Mouse (Mus musculus) liver, embryonic 11.5 days (tissue): ENCODE results near the gene Minpp1. TPM values are rescaled to one million over a fixed set of nuclear protein-coding genes. Genes with fewer than 3 reads are reported as not detected.

Experiments
- ATAC-seq: fragments of 200-750 bp; cut with Nextera tagmentation; replicated peaks from 2 replicates; pipeline ENCODE4 v1.8.0; 2017; ENCODE audit warnings: moderate number of reproducible peaks, mild to moderate bottlenecking, moderate TSS enrichment, moderate library complexity; ENCODE audit not compliant: low FRiP score
- DNase-seq: peaks from one replicate; pipeline ENCODE4 v3.0.0-alpha.2; 2017; ENCODE audit warnings: low spot score
- H3K27ac ChIP-seq: fragments of 300-500 bp; sonication (generic); 2 replicates; pipeline ENCODE4 v1.5.1; 2014; ENCODE audit warnings: mild to moderate bottlenecking, low read depth, low read length, control low read depth
- H3K27me3 ChIP-seq: fragments of 300-500 bp; sonication (generic); replicated peaks from 2 replicates; pipeline ENCODE4 v1.6.1; 2014; ENCODE audit warnings: low read length, mixed read lengths; ENCODE audit not compliant: control insufficient read depth, insufficient read depth
- H3K36me3 ChIP-seq: fragments of 300-500 bp; sonication (generic); 2 replicates; pipeline ENCODE4 v1.6.1; 2014; ENCODE audit warnings: mild to moderate bottlenecking, low read length, moderate library complexity, mixed read lengths; ENCODE audit not compliant: control insufficient read depth, insufficient read depth
- H3K4me1 ChIP-seq: fragments of 300-500 bp; sonication (generic); replicated peaks from 2 replicates; pipeline ENCODE4 v1.6.1; 2014; ENCODE audit warnings: low read length, mixed read lengths; ENCODE audit not compliant: control insufficient read depth, insufficient read depth
- H3K4me2 ChIP-seq: fragments of 300-500 bp; sonication (generic); 2 replicates; pipeline ENCODE4 v1.6.1; 2014; ENCODE audit warnings: mild to moderate bottlenecking, control low read depth, moderate library complexity
- H3K4me3 ChIP-seq: fragments of 300-500 bp; sonication (generic); 2 replicates; pipeline ENCODE4 v1.5.1; 2014; ENCODE audit warnings: low read depth, low read length, control low read depth
- H3K9ac ChIP-seq: fragments of 300-500 bp; sonication (generic); 2 replicates; pipeline ENCODE4 v1.6.1; 2014; ENCODE audit warnings: low read depth, low read length, control low read depth
- H3K9me3 ChIP-seq: fragments of 300-500 bp; sonication (generic); 2 replicates; pipeline ENCODE4 v1.6.1; 2016; ENCODE audit warnings: low read length, inconsistent platforms, mixed read lengths; ENCODE audit not compliant: control insufficient read depth
- WGBS: fragments of 180-500 bp; shearing (Covaris S2); extraction: QIAGEN DNeasy Blood & Tissue Kit; methylation state at CpG from one replicate; pipeline ENCODE4 v1.1.7; 2014; 5-methylcytosine and 5-hydroxymethylcytosine counted together
- polyA plus RNA-seq: library from polyadenylated mRNA; unstranded; fragments of >200 nt; fragmentation: Nextera tagmentation; extraction: Ambion mirVana; gene quantifications from 2 replicates; pipeline ENCODE4 v1.2.1, GENCODE M21; 2014

The Minpp1 gene
- polyA plus RNA-seq, 1 experiment from 2014 or later = 137 TPM

DNA sequence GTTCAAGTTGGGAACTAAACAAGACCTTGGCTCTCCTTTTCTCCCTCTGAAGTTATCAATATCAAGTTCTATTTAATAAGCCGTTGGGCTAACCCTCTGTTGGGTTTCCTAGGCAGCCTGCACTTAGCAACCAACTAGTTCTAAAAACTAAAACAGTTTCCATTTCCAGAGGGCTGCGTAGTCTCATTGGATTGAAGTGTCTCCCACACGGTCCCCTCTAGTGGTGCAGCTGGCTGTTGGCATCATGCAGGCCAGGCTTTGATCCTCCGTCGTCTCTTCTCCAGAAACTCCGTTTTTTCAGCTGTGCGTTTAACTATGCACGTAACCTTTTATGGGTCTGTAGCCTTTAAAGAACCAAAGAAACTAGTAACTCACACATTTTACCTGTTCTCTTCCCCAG lies 7.9 kb downstream of the Minpp1 start:
- no peaks in the 10 kb centered on the region for H3K9me3 ChIP-seq
- no peak for ATAC-seq
- no peak overlapping the region for H3K4me3 ChIP-seq
- H3K4me1 ChIP-seq = peaks cover 6% of the 10 kb centered on the region
- no peak overlapping the region for H3K9ac ChIP-seq
- no peak for DNase-seq
- 88% methylated on average over 8 of the region's 8 CpGs for WGBS
- H3K27me3 ChIP-seq = no peaks in the 10 kb centered on the region
- H3K4me2 ChIP-seq = no peak overlapping the region
- peaks cover 35% of the 10 kb centered on the region; the same call in 1 of the 2 replicates for H3K36me3 ChIP-seq
- H3K27ac ChIP-seq = no peak overlapping the region

DNA sequence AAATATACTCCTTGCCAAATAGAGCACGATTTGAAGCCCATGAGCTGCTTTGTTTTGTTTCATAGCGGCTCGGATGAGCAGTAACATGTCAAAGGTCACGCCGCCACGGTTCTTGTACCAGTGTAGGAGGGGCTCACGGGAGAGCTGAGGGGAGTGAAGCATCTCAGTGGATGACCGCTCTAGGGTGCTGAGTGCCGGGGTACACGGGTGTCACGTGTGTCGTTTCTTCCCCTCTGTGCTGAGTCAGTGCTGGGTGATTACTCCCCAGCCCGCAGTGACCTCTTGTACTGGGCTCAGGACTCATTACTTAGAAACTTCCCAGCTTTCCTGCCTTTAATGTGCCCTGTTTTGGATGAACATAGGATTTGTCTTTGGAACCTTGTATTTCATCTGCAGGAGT lies 9.0 kb downstream of the Minpp1 start:
- DNase-seq = no peak
- peaks cover 4% of the 10 kb centered on the region for H3K4me1 ChIP-seq
- H3K4me3 ChIP-seq = no peak overlapping the region
- H3K27ac ChIP-seq = no peak overlapping the region
- ATAC-seq = no peak
- no peaks in the 10 kb centered on the region for H3K9me3 ChIP-seq
- H3K4me2 ChIP-seq = no peak overlapping the region
- WGBS = 91% methylated on average over 13 of the region's 13 CpGs
- no peaks in the 10 kb centered on the region for H3K27me3 ChIP-seq
- H3K9ac ChIP-seq = no peak overlapping the region
- peaks cover 40% of the 10 kb centered on the region for H3K36me3 ChIP-seq

DNA sequence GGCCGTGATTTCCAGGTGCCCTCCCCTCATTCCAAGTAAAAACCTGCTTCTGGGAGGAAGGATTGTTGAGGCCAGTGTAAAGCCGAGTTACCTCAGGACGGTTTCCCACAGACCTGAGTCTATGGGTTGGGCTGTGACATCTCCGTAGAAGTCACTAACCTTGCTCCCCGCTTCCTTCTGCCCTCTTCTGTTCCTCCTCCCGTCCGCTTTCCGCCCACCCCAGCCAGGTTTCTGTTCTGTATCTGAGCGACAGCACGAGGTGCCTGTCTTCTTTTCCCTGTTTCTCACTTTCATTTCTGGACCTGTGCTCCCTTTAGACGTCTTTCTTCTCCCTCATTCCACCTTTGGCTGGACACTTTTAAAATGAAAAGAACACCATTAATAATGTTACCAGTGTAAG lies 9.5 kb downstream of the Minpp1 start:
- peaks cover 4% of the 10 kb centered on the region for H3K4me1 ChIP-seq
- ATAC-seq (no peak), DNase-seq (no peak)
- H3K27ac ChIP-seq = no peak overlapping the region
- no peak overlapping the region for H3K9ac ChIP-seq
- no peak overlapping the region for H3K4me3 ChIP-seq
- H3K9me3 ChIP-seq = no peaks in the 10 kb centered on the region
- peaks cover 40% of the 10 kb centered on the region for H3K36me3 ChIP-seq
- no peaks in the 10 kb centered on the region for H3K27me3 ChIP-seq
- 90% methylated on average over 11 of the region's 11 CpGs for WGBS
- no peak overlapping the region for H3K4me2 ChIP-seq

DNA sequence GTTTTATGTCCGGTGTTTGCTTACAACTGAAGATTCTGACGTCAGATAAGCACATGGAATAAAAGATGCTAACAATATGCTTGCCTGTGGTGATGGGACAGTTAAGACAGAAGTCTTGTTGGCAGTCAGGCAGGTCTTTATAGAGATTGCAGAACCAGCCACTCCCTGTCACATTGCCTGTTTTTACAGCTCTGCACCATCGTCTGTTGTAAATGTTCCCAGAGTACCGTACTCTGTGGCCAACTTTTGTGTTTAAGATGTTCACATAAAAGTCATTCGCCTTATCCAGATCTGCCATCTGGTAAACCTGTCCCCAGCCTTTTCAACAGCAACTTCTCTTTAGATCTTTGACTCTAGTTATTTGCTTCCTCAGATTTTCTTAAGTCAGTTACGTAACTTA lies 11.8 kb downstream of the Minpp1 start:
- no peak for DNase-seq
- Histone ChIP-seq H3K4me1 (no peaks in the 10 kb centered on the region; the same call in 1 of the 2 replicates), H3K36me3 (peaks cover 38% of the 10 kb centered on the region), H3K9ac (no peak overlapping the region), H3K27me3 (no peaks in the 10 kb centered on the region), H3K4me3 (no peak overlapping the region), H3K27ac (no peak overlapping the region), H3K9me3 (no peaks in the 10 kb centered on the region), H3K4me2 (no peak overlapping the region)
- WGBS = 87% methylated on average over 6 of the region's 6 CpGs
- ATAC-seq = no peak

DNA sequence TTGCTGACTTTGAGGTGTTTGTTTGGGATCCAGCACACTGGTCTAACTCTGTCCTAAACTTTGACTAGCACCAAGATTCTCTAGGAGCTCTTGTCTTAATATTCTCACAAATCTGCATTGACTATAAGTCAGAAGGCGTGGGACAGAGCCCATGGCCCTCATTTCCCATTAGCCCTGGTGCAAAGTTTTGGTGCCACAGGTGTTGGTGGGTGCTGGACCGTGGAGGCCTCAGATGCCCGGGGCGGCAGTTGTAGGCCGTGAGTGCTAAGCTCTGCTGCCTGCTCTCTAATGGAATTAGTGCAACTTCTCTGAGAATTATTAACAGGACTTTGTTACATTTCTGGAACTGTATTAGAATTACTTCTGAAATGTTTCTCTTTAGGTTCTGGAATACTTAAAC lies 12.4 kb downstream of the Minpp1 start:
- no peaks in the 10 kb centered on the region; the same call in 1 of the 2 replicates for H3K4me1 ChIP-seq
- no peaks in the 10 kb centered on the region for H3K9me3 ChIP-seq
- 95% methylated on average over 5 of the region's 5 CpGs for WGBS
- no peak overlapping the region for H3K4me3 ChIP-seq
- H3K27me3 ChIP-seq = no peaks in the 10 kb centered on the region
- H3K4me2 ChIP-seq = no peak overlapping the region
- H3K36me3 ChIP-seq = peaks cover 36% of the 10 kb centered on the region
- no peak overlapping the region for H3K9ac ChIP-seq
- DNase-seq (no peak), ATAC-seq (no peak)
- no peak overlapping the region for H3K27ac ChIP-seq

DNA sequence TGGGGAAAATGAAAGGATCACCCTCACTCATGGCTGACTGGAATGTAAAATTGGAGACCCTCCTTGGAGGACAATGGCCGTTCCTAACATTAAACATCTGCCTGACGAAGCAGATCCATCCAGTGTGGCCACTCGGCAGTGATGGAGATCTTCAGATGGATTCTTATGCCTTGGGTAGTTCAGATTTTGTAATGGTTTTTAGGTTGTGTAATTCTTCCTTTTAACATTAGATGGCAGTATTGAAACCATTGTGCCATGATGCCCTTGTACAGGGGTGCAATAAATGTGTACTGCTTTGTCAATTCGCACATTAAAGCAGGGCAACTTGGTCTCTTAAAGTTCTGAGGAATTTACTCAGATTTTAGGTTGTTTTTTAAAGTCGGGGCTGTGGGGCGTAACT lies 15.8 kb downstream of the Minpp1 start:
- peaks cover 38% of the 10 kb centered on the region for H3K36me3 ChIP-seq
- H3K27ac ChIP-seq = no peak overlapping the region
- ATAC-seq (no peak), DNase-seq (no peak)
- H3K27me3 ChIP-seq = no peaks in the 10 kb centered on the region
- WGBS = 84% methylated on average over 6 of the region's 6 CpGs
- no peaks in the 10 kb centered on the region for H3K9me3 ChIP-seq
- H3K4me2 ChIP-seq = no peak overlapping the region
- H3K9ac ChIP-seq = no peak overlapping the region
- no peaks in the 10 kb centered on the region; the same call in none of the 2 replicates for H3K4me1 ChIP-seq
- no peak overlapping the region for H3K4me3 ChIP-seq

DNA sequence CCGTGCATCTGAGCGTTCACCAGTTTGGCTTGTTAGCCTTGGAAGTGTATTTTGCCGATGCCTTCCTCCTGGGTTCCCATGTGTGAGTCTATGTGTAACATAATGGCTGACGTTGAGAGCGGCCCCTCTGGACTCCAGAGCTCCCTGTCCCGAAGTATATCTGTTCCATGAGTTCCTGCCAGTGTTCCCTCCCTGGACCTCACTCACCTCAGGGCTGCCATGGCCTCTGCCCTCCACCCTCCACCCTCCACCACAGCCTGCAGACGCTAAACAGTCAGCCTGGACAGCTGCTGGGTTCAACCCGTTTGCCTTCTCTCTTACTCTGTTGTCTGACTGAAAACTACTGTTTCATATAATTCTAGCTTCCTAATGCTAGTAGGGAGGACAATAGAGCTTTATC lies 20.5 kb downstream of the Minpp1 start:
- WGBS = 78% methylated on average over 8 of the region's 8 CpGs
- Histone ChIP-seq H3K27me3 (no peaks in the 10 kb centered on the region), H3K36me3 (peaks cover 39% of the 10 kb centered on the region), H3K4me2 (no peak overlapping the region), H3K9me3 (no peaks in the 10 kb centered on the region), H3K4me1 (peaks cover 23% of the 10 kb centered on the region), H3K4me3 (no peak overlapping the region), H3K27ac (no peak overlapping the region), H3K9ac (no peak overlapping the region)
- ATAC-seq = no peak
- no peak for DNase-seq

DNA sequence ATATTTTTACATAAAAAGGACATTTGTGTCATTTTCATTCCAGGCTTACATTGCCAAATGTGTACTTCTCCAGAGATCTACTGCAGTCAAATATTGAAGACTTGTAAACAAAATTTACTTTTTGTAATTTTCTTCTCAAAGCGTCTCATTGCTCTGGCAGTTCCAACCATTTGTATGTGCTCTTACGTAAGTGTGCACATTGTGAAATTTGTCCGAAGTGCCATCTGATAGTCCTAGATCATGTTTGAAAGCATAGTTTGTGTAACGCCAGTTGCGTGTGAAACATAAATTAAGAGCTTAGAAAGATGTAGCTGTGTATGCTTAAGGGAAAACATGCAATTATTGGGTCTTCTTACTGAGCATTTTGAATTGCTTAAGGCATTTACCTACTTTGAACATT lies 20.9 kb downstream of the Minpp1 start:
- Histone ChIP-seq H3K27me3 (no peaks in the 10 kb centered on the region), H3K4me2 (no peak overlapping the region), H3K27ac (no peak overlapping the region), H3K4me1 (peaks cover 26% of the 10 kb centered on the region), H3K9ac (no peak overlapping the region), H3K9me3 (no peaks in the 10 kb centered on the region), H3K36me3 (peaks cover 38% of the 10 kb centered on the region), H3K4me3 (no peak overlapping the region)
- ATAC-seq (no peak), DNase-seq (no peak)
- WGBS = 91% methylated on average over 5 of the region's 5 CpGs

DNA sequence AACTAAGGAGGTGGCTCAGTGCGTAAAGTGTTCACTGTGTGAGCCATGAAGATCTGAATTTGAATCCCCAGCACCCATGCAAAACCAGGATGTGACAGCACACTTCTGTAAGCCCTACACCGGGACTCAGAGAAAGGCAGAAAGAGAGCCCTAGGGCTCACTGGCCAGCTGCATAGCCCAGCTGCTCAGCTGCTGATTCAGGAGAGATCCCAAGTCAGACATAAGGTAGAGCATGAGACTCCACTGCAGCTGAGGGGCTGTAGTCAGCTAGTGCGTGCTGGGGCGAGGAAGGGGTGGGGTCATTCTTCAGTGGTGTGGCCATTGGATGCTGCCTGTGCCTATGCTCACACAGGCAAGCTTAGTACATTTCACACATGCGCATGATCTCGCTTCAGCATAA lies 21.5 kb downstream of the Minpp1 start:
- ATAC-seq = no peak
- no peak overlapping the region for H3K9ac ChIP-seq
- WGBS = 90% methylated on average over 6 of the region's 6 CpGs
- peaks cover 3% of the 10 kb centered on the region; the same call in 1 of the 2 replicates for H3K9me3 ChIP-seq
- DNase-seq = no peak
- no peak overlapping the region for H3K4me3 ChIP-seq
- H3K4me1 ChIP-seq = peaks cover 26% of the 10 kb centered on the region
- H3K27me3 ChIP-seq = no peaks in the 10 kb centered on the region
- H3K36me3 ChIP-seq = peaks cover 39% of the 10 kb centered on the region; the same call in 1 of the 2 replicates
- H3K4me2 ChIP-seq = no peak overlapping the region
- H3K27ac ChIP-seq = no peak overlapping the region
